Mouse (Mus musculus) spleen, embryonic (tissue): ENCODE data around the gene Cdh3.
"Not testable (repeated sequence)": the region's sequence is repeated elsewhere in the genome, so short reads cannot be mapped to it uniquely, and the experiment has no call there.

Experiments
- CTCF ChIA-PET: fragments of 350-600 bp; sonication (Branson Sonifier 250); formaldehyde crosslinking; loops from one replicate; lab custom pipeline; 2022; lab: Charles Lee

The Cdh3 gene

DNA sequence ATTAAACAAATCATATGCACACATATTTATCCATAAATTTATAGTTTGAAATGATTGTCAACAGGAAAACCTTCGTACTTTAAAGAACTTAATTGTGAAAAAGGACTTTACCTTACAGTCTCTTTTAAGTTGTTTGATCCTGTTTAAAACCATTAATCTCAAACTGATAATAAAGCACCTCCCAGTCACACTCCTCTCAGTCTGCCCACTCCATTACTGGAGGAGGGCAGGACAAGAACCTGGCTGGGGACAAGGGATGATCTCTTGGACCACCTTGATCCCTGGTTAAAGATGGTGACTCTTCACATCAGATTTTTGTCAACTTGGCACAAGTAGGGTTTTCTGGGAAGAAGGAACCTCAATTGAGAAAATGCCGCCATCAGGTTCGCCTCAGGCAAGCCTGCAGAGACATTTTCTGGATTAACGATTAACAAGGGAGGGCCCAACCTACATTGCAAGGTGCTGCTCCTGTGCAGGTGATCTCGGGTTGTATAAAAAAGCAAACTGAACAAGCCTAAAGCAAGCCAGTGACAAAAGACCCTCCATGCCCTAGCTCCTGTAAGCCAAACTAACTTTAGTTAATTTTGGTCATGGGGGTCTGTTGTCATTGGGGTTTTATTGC lies 61.0 kb downstream of the Cdh3 start:
- CTCF ChIA-PET, result no interaction called here

DNA sequence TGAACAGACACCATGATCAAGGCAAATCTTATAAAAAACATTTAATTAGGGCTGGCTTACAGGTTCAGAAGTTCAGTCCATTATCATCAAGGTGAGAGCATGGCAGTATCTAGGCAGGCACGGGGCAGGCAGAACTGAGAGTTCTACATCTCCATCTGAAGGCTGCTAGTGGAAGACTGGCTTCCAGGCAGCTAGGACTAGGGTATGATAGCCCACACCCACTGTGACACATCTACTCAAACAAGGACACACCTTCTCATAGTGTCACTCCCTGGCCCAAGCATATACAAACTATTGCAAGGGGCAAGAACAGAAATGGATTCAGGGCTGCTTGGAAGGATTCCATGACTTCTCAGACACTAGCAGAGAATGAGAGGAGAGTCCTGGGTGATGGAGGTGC lies 61.5 kb downstream of the Cdh3 start:
- CTCF ChIA-PET, result not testable (repeated sequence)

DNA sequence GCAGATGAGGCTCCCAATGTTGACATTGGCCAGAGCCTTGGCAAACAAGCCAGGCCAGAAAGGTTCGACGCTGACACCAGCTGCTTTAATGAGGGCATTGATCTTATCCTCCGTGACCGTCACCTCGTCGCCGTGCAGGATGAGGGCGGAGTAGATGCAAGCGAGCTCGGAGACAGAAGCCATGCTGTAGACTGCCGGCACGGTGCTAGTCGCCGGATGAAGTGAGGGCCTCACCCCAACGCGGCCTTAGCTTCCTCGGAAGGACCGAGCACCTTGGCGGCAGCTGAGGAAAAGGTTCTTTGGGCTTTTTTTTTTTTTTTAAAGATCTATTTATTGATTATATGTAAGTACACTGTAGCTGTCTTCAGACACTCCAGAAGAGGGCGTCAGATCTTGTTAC lies 62.5 kb downstream of the Cdh3 start, which contains the start of gene Gm10073:
Gene Gm10073 (minus strand): TSS at position 294 of the 400 bp plus-strand sequence.
- CTCF ChIA-PET, result interaction anchor here (0.6 kb wide), 1 partner anchor 26 kb away, joined by 4 read pairs; no protein-coding TSS in a partner anchor

DNA sequence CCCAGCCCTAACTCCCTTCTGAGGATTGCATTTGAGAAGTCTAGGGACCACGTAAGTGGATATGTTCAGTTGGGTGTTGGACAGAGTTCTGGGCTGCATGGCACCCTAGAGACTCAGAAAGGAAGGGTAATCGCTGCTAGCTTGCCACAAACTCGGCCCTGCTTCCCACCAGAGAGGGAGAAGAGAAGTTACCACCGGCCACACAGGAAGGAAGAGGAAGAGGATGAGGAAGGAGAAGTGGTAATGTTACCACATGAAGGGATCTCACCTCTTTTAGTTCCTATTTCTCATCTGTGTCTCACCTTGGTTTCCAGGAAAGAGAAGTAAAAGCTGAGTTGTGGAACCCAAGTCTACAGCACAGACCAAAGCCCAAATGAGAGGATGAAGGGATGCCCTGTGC lies 63.6 kb downstream of the Cdh3 start:
- CTCF ChIA-PET, result no interaction called here

DNA sequence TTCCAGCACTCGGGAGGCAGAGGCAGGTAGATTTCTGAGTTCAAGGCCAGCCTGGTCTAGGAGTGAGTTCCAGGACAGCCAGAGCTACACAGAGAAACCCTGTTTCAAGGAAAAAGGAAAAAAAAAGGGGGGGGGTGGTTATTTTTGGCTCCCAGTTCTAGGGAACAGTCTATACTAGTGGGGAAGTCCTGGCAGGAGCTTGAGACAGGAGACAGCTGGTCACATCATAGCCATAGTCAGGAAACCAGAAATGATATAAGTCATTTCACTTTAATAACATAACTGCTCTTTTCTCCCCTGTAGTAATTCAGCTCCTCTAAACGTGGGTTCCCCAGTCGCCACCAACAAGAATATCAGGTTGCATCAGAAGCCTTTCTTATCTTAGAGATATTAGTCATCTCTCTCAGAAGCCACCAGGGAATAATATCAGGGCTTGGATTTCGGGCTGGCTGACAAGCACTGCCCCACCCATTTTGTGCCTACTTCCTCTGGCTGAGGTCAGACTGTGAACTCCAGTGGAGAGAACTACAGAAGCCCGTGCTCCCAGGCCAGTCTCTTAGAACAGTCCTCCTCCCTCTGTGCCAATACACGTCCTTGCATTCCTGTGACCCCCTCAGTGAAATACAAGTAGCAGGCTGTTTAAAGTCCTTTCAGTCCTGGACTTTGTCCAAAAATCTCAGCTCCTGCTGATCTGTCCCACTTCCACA lies 66.3 kb downstream of the Cdh3 start:
- CTCF ChIA-PET, result no interaction called here

DNA sequence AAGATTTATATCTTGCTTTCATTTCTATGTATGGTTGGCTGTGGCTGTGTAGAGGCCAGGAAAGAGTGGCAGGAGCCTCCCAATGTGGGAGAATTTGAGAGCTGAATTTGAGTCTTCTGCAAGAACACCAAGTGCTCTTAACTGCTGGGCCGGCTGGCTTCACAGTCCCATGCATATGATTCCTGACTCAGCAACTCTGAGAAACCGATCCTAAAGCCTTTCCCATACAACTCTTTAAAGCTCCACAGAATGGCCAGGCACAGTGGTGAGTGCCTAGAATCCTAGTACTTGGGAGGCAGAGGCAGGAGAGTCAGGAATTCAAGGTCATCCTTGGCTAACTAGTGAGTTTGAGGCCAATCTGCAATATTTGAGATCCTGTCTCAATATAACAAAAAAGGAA lies 68.8 kb downstream of the Cdh3 start:
- CTCF ChIA-PET, result no interaction called here

DNA sequence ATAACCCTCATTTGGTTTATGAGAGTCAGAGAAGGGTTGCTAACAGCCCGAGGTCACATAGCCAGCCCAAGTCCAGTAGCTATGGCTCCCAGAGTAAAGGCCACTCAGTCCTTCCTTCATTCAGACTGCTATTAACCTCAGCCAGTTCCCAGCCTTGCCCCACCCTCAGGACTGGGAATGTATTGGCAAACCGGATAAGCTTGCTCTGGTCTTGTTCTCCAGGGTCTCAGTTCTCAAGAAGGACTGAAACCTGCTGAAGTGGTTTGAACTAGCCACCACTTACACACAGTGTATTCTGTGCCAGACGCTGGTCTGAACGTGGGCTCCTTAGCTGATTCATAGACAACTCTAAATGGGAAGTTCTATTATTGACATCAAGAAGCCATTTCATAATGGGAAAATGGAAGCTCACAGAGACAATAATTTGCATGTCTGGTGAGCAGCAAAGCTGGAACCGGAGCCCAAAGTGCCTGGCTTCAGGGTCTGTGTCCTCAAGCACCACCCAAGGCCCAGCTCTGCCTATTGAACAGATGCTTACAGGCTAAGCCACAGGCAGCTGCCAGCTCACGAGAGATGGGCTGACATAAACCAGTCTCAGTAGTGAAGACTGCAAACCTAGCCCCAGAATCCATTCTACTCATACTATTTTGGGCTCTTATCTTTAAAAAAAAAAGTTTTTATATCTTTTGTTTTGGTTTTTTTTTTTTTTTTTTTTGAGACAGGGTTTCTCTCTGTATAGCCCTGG lies 70.8 kb downstream of the Cdh3 start:
- CTCF ChIA-PET, result interaction anchor here (0.6 kb wide), 2 partner anchors 19 to 32 kb away, joined by 3 to 4 read pairs; no protein-coding TSS in a partner anchor

DNA sequence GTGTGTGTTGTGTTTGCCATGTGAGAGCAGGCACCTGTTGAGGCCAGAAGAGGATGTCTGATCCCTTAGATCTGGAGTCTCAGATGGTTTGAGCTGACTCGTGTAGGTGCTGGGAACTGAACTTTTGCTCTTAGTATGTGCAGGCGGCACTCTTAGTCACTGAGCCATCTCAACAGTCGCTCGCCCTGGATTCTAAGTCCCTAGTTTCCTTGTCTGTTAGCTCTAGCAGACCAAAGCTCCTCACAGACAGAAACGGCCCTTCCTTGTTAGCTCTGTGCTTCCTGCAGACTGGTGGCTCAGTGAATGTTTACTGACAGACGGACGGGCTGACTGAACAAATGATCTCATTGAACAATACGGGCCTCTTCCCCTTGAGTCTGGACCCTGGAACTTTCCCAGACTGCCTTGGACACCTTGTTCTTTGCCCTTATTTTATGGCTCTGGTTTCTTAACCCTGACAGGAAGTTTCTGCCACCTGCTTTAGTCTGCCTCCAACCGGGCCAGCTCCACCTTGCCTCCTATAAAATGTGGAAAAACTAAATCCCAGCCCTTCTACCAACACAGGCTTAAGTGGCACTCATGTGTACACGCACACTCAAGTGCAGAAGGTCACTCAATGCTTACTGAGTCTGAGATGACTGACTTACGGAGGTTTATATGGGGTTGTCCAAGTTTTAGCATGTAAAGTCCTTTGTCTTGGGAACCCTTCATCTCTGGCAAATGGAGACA lies 74.4 kb downstream of the Cdh3 start:
- CTCF ChIA-PET, result no interaction called here

DNA sequence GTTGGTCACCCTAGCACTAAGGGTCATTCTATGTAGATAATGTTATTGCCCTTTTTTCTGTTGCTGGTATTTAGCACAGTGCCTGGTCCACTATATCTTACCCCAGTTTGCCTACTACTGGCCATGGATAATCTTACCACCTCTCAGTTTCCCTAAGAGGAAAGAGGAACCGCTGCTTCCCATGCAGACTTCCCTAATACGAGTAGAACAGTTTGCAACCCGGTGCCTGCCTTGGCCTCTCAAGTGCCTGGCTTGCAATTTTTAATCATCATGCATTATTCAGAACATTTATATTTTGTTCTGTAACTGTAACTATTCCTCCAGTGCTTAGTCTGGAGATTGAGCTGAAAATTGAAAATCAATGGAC lies 75.0 kb downstream of the Cdh3 start:
- CTCF ChIA-PET, result interaction anchor here (0.5 kb wide), 1 partner anchor 34 kb away, joined by 3 read pairs; no protein-coding TSS in a partner anchor

DNA sequence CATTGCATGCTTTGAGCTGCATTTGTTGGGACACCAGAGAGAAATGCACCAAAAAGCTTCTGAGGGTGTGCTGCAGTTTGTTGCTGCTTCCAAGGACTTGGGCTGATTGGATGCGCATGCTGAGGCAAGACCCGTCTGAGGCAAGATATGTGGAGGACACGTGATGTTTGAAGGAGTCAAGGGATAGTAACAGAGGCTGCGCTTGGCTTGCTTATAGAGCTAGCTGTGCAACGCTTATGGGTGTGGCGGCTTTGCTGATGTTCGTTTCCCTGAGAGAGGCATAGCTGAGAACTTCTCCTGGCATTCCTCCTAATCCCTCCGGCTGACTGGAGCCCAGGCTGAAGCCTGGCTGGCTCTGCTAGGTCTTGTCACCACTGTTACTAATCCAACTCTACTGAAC lies 76.2 kb downstream of the Cdh3 start:
- CTCF ChIA-PET, result interaction anchor here (0.7 kb wide), 3 partner anchors 40 to 1142 kb away, joined by 3 to 6 read pairs (median 5); no protein-coding TSS in a partner anchor

DNA sequence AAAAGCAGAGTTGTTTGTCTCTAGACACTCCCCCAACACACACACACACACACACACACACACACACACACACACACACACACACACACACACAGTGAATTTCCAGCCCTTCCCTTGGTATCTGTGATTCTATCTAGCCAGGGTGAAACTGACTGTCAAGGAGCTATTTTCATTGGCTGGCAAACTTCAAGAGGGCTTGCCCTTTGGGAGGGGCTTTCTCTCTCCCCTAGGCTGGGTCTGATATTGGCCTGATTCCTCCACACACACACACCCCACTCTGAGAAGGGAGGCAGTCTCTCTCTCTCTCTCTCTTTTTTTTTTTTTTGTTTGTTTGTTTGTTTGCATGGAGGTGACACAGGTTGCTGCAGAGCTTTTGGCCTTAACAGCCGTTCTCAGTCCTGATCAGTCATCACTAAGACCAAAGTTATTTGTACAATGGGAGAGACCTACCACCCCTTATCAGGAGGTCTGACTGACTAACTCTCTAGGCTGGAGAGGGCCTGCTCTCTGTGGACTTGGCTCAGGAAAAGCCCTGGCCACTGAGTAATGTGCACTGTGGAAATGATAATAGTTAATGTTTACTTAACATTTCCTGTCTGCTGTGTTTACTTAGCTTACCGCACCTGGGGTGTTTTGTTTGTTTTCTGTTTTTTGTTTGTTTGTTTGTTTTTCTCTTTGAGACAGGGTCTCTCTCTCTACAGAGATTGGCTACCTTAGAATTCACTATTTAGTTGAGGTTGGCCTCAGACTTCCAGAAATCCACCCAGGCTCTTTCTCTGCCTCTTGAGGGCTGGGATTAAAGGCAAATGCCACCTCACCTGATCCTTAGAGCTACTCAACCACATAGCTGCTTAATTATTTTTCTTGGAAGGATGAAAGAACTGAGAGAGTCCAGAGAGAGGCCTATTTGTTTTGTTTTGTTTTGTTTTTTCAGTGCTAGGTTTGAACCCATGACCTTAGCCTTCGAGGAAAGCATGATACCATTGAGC lies 78.0 kb downstream of the Cdh3 start:
- CTCF ChIA-PET, result no interaction called here

DNA sequence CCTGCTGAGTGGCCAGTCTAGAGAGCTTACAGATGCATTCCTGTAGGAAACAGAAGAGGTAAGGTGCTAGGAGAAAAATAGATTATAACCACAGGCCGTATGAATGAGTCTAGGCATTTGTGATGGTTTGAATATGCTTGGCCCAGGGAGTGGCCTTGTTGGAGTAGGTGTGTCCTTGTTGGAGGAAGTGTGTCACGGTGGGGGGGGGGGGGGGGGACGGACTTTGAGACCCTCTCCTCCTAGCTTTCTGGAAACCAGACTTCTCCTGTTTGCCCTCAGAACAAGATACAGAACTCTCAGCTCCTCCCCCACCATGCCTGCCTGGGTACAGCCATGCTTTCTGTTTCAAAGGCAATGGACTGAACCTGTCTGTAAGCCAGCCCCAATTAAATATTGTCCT lies 81.8 kb downstream of the Cdh3 start:
- CTCF ChIA-PET, result no interaction called here

DNA sequence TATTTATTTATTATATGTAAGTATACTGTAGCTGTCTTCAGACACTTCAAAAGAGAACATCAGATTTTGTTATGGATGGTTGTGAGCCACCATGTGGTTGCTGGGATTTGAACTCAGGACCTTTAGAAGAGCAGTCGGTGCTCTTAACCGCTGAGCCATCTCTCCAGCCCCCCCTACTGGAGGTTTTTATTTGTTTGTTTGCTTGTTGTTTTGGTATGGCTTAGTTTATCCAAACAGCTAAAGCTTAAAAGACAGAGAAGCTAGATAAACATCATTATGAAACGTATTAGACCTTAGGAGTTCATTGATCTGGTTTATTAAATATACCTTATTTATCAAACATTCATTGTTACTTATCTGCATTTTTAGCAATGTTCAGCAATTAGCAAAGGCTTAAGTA lies 84.9 kb downstream of the Cdh3 start:
- CTCF ChIA-PET, result not testable (repeated sequence)

DNA sequence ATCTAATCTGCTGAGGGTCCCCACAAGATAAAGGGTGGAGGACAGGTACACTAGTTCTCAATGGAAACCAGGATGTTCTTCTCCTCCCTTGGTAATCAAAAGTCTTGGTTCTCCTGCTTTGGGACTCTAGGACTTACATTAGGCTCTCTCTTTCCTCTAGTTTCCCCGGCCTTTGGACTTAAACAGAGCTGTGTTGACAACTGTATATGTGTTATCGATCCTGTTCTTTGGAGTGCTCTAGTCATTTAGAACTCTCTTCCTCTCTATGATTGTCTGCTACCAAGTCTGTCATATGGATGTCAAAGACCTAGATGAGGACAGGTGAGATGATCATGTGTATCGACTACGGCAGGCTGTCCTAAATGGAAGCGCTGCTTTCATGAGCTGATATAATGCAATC lies 86.4 kb downstream of the Cdh3 start:
- CTCF ChIA-PET, result no interaction called here

DNA sequence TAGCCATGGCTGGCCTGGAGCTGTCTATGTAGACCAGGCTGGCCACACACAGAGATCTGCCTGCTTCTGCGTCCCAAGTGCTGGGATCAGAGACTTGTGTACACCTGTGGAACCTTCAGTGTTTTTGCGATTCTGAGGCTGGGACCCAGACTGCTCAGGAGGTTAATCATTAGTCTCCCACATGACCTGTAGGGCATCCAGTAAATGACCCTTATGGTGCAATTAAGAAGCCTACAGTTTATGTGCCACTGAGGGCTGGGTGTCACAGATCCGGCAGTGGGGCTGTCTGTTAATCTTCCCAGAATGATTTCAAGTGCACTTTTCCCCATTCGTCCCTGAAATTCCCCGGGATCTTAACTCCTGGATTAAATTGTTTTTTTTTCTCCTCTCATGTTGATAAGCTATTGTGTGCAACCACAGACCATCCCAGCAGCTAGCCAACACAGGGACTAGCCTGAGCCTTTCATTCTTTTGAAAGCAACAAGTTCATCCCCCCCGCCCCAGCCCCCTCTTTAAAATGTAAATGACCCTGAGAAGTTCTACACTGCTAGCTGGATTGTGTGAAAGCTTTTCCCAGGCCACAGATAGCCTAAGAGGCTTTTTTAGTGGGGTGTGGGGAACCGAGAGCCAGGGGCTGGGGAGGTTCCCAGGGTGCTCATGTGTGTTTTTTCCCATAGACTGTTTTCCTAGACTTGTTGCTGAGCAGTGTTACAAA lies 88.7 kb downstream of the Cdh3 start:
- CTCF ChIA-PET, result no interaction called here

DNA sequence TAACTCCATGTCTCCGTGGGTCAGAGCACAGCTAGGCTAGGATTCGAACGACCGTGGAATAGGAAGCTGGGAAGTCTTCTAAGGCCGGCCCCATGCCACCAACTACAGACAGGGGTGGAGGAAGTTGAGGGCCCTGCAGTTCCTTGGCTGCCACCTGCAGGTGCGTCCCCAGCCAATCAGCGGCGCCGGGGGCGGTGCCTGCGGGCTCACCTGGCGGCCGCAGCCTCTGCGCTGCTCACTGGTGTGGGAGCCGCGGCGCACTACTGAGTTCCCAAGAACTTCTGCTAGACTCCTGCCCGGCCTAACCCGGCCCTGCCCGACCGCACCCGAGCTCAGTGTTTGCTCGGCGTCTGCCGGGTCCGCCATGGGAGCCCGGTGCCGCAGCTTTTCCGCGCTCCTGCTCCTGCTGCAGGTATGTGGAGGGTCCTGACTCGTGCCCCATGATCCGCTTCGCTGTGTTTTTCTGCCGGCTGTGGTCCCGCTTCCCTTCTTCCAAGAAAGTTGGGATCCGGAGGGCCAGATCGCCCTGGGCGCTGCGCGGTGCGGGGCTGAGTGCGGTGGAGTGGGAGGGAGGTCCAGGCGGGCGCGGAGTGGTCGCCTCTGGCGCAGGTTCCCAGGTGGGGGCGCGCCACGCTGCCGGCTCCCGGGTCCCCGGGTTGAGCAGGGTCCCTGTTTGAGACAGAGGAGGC lies 92.6 kb downstream of the Cdh3 start, which contains the start of gene Cdh1:
Gene Cdh1 (plus strand): TSS at position 221 of the 689 bp plus-strand sequence.
- CTCF ChIA-PET, result no interaction called here

DNA sequence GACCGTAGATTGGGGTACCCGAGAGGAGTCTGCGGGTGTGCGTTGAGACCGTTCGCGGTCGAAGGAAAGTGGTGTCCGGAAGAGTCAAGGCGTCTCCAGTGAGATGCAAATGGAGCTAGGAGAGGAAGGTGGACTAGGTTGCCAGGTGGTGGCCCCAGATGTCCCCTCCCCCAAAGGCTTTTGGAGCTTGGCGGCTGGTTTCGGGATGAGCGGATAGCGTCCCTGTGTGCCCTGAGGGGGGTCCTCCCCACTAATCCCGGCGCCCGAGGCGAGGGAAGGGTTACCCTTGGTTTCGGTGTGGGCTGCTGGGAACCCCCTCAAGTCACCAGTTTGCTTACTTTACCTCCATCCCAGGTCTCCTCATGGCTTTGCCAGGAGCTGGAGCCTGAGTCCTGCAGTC lies 93.2 kb downstream of the Cdh3 start:
- CTCF ChIA-PET, result no interaction called here

DNA sequence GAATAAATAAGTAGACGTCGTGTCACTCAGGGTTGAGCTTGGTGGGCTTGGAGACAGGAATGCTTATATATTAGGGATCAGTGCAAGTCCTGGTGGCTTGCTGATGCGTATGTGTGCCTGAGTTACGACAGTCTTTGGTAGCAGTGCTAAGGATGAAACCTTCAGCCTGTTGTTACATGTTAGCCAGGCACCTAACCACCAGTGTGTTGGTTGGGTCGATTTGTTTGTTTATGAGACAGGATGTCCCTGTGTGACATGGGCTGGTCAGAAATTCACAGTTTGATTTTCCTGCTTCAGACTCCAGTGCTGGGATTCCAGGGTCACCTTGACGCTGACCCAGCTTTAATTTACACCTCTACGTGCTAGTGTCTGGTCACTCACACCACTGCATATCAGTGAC lies 95.0 kb downstream of the Cdh3 start:
- CTCF ChIA-PET, result no interaction called here

DNA sequence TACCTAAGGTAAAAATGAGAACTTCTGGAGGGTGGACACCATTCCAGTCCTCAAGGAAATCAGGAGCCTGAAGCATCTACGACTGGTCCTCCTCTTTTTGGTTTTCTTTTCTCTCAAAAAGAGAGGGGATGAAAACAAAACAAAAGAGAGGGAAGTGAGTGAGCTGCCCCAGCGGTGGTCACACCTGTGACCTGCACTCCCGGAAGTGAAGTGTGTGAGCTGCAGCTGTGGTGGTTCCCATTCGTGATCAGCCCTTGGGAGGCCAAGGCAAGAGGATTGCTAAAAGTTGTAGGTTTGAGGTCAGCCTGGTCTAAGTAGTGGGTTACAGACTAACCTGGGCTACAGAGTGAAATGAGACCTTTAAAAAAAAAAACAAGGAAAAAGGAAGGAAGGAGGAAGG lies 95.4 kb downstream of the Cdh3 start:
- CTCF ChIA-PET, result no interaction called here
